Mouse (Mus musculus) CH12.LX (cell line): Measurements from ENCODE around the gene Esr1. TPM values are rescaled to one million over a fixed set of nuclear protein-coding genes. Genes with fewer than 3 reads are reported as not detected.
A peak's percentile ranks its signal among the peaks of the same experiment; 100 is the strongest.

ENCODE experiments used
- DNase-seq: peaks from one replicate; pipeline ENCODE4 v3.0.0-alpha.2; 2013; ENCODE audit errors: extremely low read depth
- H3K27ac ChIP-seq: 2 replicates; pipeline ENCODE4 v1.5.1; 2012; ENCODE audit warnings: low read depth, mild to moderate bottlenecking, control low read depth, moderate library complexity; ENCODE audit not compliant: insufficient read depth
- H3K27me3 ChIP-seq: replicated peaks from 2 replicates; pipeline ENCODE3; 2012; ENCODE audit warnings: inconsistent platforms
- H3K36me3 ChIP-seq, 2 experiments: replicated peaks in 1 of 2; 2 replicates each; pipeline versions ENCODE3 to v1.6.1; 2012; ENCODE audit warnings: inconsistent platforms in 1 of 2, low read length in 1 of 2, mild to moderate bottlenecking in 1 of 2, mixed read lengths in 1 of 2, moderate library complexity in 1 of 2; ENCODE audit not compliant: control insufficient read depth in 1 of 2, insufficient read depth in 1 of 2
- H3K4me1 ChIP-seq, 2 experiments: 2 replicates each; pipeline ENCODE4 v1.6.1; 2012; ENCODE audit warnings: inconsistent platforms in 1 of 2, moderate library complexity in 1 of 2; ENCODE audit not compliant: insufficient read depth in 2 of 2, control insufficient read depth in 1 of 2
- H3K4me2 ChIP-seq: 2 replicates; pipeline ENCODE4 v1.6.1; 2012; ENCODE audit warnings: low read depth, mild to moderate bottlenecking, control low read depth; ENCODE audit not compliant: poor library complexity, insufficient read depth, severe bottlenecking
- H3K4me3 ChIP-seq, 3 experiments: fragments of 150-350 bp in 1 of 3; sonication (generic) in 1 of 3; replicated peaks in 1 of 3; 2 replicates each; pipeline versions ENCODE3 to v1.5.1; 2011 to 2012; ENCODE audit warnings: low read depth in 2 of 3, low read length in 2 of 3, mild to moderate bottlenecking in 2 of 3, moderate library complexity in 2 of 3, control low read depth in 1 of 3, improper control_type of control experiment in 1 of 3, inconsistent platforms in 1 of 3, mixed read lengths in 1 of 3; ENCODE audit not compliant: poor library complexity in 1 of 3
- H3K79me2 ChIP-seq: replicated peaks from 2 replicates; pipeline ENCODE4 v1.6.1; 2012; ENCODE audit warnings: mild to moderate bottlenecking, moderate library complexity; ENCODE audit not compliant: control insufficient read depth, poor library complexity, insufficient read depth, severe bottlenecking; ENCODE audit errors: extremely low read depth
- H3K9ac ChIP-seq: 2 replicates; pipeline ENCODE4 v1.6.1; 2012; ENCODE audit warnings: low read depth, mild to moderate bottlenecking, control low read depth, moderate library complexity; ENCODE audit not compliant: insufficient read depth
- H3K9me3 ChIP-seq: replicated peaks from 2 replicates; pipeline ENCODE3; 2012; ENCODE audit warnings: low read length, inconsistent platforms, mixed read lengths
- CHD2 ChIP-seq: IDR thresholded peaks from 2 replicates; pipeline ENCODE4 v1.6.1; 2011; ENCODE audit warnings: low read length, improper control_type of control experiment
- EP300 ChIP-seq: IDR thresholded peaks from 2 replicates; pipeline ENCODE4 v1.6.1; 2011; ENCODE audit warnings: low read length, improper control_type of control experiment
- GABPA ChIP-seq: IDR thresholded peaks from 2 replicates; pipeline ENCODE4 v1.6.1; 2012; ENCODE audit warnings: low read depth, low read length, improper control_type of control experiment, inconsistent platforms; ENCODE audit not compliant: insufficient replicate concordance
- IRF4 ChIP-seq: IDR thresholded peaks from 2 replicates; pipeline ENCODE4 v1.6.1; 2014; ENCODE audit warnings: low read depth, mild to moderate bottlenecking, inconsistent platforms, low read length, improper control_type of control experiment
- JUN ChIP-seq: IDR thresholded peaks from 2 replicates; pipeline ENCODE4 v1.6.1; 2011; ENCODE audit warnings: low read depth, mild to moderate bottlenecking, low read length, improper control_type of control experiment, moderate library complexity; ENCODE audit not compliant: insufficient read depth
- JUND ChIP-seq: conservative IDR thresholded peaks from 2 replicates; pipeline ENCODE4 v1.6.1; 2011; ENCODE audit warnings: low read depth, low read length, improper control_type of control experiment
- KAT2A ChIP-seq: IDR thresholded peaks from 2 replicates; pipeline ENCODE4 v1.6.1; 2012; ENCODE audit warnings: low read length, improper control_type of control experiment, inconsistent platforms; ENCODE audit not compliant: insufficient replicate concordance
- MAX ChIP-seq: IDR thresholded peaks from 2 replicates; pipeline ENCODE4 v1.6.1; 2011; ENCODE audit warnings: low read length, improper control_type of control experiment
- MEF2A ChIP-seq: IDR thresholded peaks from 2 replicates; pipeline ENCODE4 v1.6.1; 2014; ENCODE audit warnings: low read depth, mild to moderate bottlenecking, inconsistent platforms, low read length, improper control_type of control experiment, borderline replicate concordance
- NRF1 ChIP-seq: IDR thresholded peaks from 2 replicates; pipeline ENCODE4 v1.6.1; 2014; ENCODE audit warnings: low read depth, mild to moderate bottlenecking, inconsistent platforms, low read length, improper control_type of control experiment, moderate library complexity
- PAX5 ChIP-seq: IDR thresholded peaks from 2 replicates; pipeline ENCODE4 v1.6.1; 2012; ENCODE audit warnings: low read length, inconsistent platforms, mixed read lengths
- POLR2A ChIP-seq: IDR thresholded peaks from 2 replicates; pipeline ENCODE4 v1.6.1; 2011; ENCODE audit warnings: low read depth, mild to moderate bottlenecking, improper control_type of control experiment, low read length
- POLR2AphosphoS2 ChIP-seq: IDR thresholded peaks from 2 replicates; pipeline ENCODE4 v1.6.1; 2011; ENCODE audit warnings: low read depth, low read length, improper control_type of control experiment
- RAD21 ChIP-seq: IDR thresholded peaks from 2 replicates; pipeline ENCODE4 v1.6.1; 2011; ENCODE audit warnings: low read depth, mild to moderate bottlenecking, low read length, improper control_type of control experiment, moderate library complexity
- TBP ChIP-seq: conservative IDR thresholded peaks from 2 replicates; pipeline ENCODE4 v1.6.1; 2011; ENCODE audit warnings: low read depth, low read length, improper control_type of control experiment
- TCF12 ChIP-seq: IDR thresholded peaks from 2 replicates; pipeline ENCODE4 v1.6.1; 2014; ENCODE audit warnings: low read depth, mild to moderate bottlenecking, inconsistent platforms, low read length, improper control_type of control experiment
- UBTF ChIP-seq: IDR thresholded peaks from 2 replicates; pipeline ENCODE4 v1.6.1; 2012; ENCODE audit warnings: low read depth, mild to moderate bottlenecking, inconsistent platforms, low read length, improper control_type of control experiment, moderate library complexity
- USF2 ChIP-seq: conservative IDR thresholded peaks from 2 replicates; pipeline ENCODE4 v1.6.1; 2011; ENCODE audit warnings: low read depth, low read length, improper control_type of control experiment
- ZMIZ1 ChIP-seq: IDR thresholded peaks from 2 replicates; pipeline ENCODE4 v1.6.1; 2012; ENCODE audit warnings: low read depth, mild to moderate bottlenecking, inconsistent platforms, low read length, improper control_type of control experiment
- ZNF384 ChIP-seq: IDR thresholded peaks from 2 replicates; pipeline ENCODE4 v1.6.1; 2012; ENCODE audit warnings: low read depth, low read length, improper control_type of control experiment, inconsistent platforms
- dilution Hi-C: fragments of 300-500 bp; cut with MboI; formaldehyde crosslinking; loops from 2 replicates; pipeline ENCODE4 v1.14.3; 2020; ENCODE audit warnings: low sequenced_read_pairs; ENCODE audit not compliant: extremely low pct_unique_long_range_greater_than_20kb, extremely low pct_ligation_motif_present
- in situ Hi-C: fragments of 300-500 bp; cut with MboI; formaldehyde crosslinking; loops from 3 replicates; pipeline ENCODE4 v1.14.3; 2019; ENCODE audit warnings: low sequenced_read_pairs, low pct_ligation_motif_present, low pct_unique_long_range_greater_than_20kb, mixed read lengths
- polyA plus RNA-seq: library from polyadenylated mRNA; unstranded; fragments of >175 nt; gene quantifications from 2 replicates; pipeline ENCODE4 v1.2.1, GENCODE M21; 2012; ENCODE audit warnings: low read depth; ENCODE audit not compliant: insufficient read length
- total RNA-seq, 2 experiments: library from RNA; depleted of rRNA; stranded (reverse); fragments of 300-350 nt in 1 of 2; fragments of >200 nt in 1 of 2; gene quantifications; 2 replicates each; pipeline ENCODE4 v1.2.3; 2012 to 2014

Gene Esr1
- total and polyA plus RNA-seq, 3 experiments: 0.63 to 1.0 (median 0.64) TPM

DNA sequence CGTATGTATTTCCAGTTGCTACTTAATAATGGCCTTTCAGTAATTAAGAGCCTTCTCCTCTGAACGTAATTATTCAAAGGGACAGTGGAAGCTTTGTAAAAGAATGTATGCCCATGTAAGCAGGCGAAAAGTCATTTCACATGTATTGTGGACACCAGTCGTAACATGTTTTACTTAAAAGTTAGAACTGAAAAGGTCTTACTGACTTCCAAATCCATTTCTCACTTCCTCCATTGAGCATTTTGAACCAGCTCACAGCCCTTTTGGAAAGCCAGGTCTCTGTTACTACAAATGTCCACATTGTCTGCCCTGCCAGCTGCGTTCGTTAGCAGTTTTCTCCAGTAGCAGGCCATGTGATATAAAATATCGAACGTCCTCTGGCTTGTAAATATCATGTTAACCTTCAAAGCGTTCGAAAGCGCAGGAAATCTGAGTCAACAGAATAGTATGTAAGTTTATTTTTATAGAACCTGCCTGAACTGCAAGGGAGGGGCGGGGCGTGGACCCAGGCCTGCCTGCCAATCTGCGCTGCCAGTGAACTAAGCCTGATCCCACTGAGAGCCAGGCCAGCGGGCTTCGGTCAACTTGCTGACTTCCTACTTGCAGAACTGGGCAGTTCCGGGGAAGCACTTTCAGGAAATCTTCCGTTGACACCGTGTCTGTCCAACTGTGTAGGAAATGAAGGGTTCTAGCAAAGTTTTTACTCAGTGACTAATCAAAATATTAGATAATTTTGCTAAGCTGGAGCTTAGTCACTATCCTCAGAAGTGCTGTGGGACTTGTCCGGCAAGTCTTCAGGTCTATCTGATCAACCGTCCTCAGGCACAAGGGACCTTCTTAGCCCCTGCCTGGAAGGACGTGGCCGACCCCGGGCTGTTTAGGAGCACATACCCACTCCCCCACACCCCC, 9.5 kb downstream of the Esr1 start:
- no peak for DNase-seq
- in situ Hi-C loops: loop anchor here (25.0 kb wide), 1 partner anchor 541 kb away; no protein-coding TSS in a partner anchor
- Histone ChIP-seq H3K27me3 (no peaks in the 10 kb centered on the region), H3K4me1 (peaks cover 0 to 11% of the 10 kb centered on the region in 2 experiments; a peak in 2 of 4 replicates), H3K4me2 (no peak overlapping the region)
- TF ChIP-seq IRF4: peak; percentile 63; the same call in 1 of the 2 replicates
- TF ChIP-seq EP300: peak; percentile 55
- no peak for TF ChIP-seq RAD21
- TF ChIP-seq, all 38 proteins: peak for 2
- Histone ChIP-seq H3K9me3 (no peaks in the 10 kb centered on the region), H3K27ac (no peak overlapping the region), H3K79me2 (no peaks in the 10 kb centered on the region), H3K9ac (no peak overlapping the region), H3K4me3 (no peak overlapping the region), H3K36me3 (no peaks in the 10 kb centered on the region)
- dilution Hi-C loops: no loop called here

DNA sequence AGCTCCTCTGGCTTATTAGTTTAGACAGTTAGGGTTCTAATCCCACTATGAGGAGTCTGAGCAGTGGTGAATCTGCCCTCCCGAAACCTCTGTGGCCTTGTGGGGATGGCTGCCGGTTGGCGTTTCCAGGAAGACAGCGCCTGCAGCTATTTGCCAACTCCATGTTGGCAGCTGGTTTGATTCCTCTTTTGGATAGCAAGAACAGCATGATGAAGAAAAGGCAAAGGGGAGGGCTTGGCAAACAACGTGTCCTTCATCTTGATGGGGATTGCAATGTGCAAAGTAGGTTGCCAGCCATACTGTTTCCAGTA, 10.1 kb downstream of the Esr1 start:
- Histone ChIP-seq H3K27me3 (no peaks in the 10 kb centered on the region), H3K4me2 (no peak overlapping the region), H3K79me2 (no peaks in the 10 kb centered on the region), H3K4me3 (no peak overlapping the region), H3K27ac (no peak overlapping the region), H3K4me1 (peaks cover 0 to 11% of the 10 kb centered on the region in 2 experiments; a peak in 2 of 4 replicates), H3K9me3 (no peaks in the 10 kb centered on the region), H3K9ac (no peak overlapping the region), H3K36me3 (no peaks in the 10 kb centered on the region)
- TF ChIP-seq RAD21 (no peak), UBTF (no peak), MEF2A (no peak), MAX (no peak), USF2 (no peak), IRF4 (no peak), GABPA (no peak)
- dilution Hi-C loops (no loop called here), in situ Hi-C loops (loop anchor here (25.0 kb wide), 1 partner anchor 541 kb away; no protein-coding TSS in a partner anchor)
- DNase-seq: no peak

DNA sequence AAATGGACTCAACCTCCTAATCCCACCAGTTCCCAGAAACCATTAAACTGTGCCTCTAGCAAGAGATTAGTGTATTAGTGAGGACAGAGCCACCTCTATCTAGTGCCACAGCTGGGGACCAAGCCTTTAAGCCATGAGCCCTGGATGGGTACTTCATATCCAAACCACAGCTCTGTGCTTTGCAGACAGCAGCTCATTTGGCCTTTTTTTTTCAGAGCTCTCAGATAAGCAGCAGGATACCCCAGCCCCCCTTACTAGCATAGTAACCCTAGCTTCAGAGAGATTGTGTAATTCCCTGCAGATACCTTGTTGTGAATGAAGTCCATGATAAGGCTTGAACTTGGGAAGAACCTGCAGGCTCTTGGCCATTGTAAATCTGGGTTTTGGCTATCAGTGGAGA, 11.9 kb downstream of the Esr1 start:
- dilution Hi-C loops: no loop called here
- DNase-seq: no peak

More for the DNA sequence above, 11.9 kb downstream of the Esr1 start:
- Histone ChIP-seq H3K4me2 (no peak overlapping the region), H3K79me2 (no peaks in the 10 kb centered on the region), H3K27me3 (no peaks in the 10 kb centered on the region), H3K36me3 (no peaks in the 10 kb centered on the region), H3K9ac (no peak overlapping the region), H3K27ac (no peak overlapping the region), H3K9me3 (no peaks in the 10 kb centered on the region), H3K4me1 (peaks cover 0 to 11% of the 10 kb centered on the region in 2 experiments; a peak in 2 of 4 replicates), H3K4me3 (no peak overlapping the region)
- in situ Hi-C loops: loop anchor here (25.0 kb wide), 1 partner anchor 539 kb away; no protein-coding TSS in a partner anchor
- TF ChIP-seq POLR2A (no peak), JUN (no peak), KAT2A (no peak), PAX5 (no peak), USF2 (no peak), NRF1 (no peak), ZNF384 (no peak), TBP (no peak), JUND (no peak), ZMIZ1 (no peak), CHD2 (no peak), RAD21 (no peak), UBTF (no peak), TCF12 (no peak), GABPA (no peak), MAX (no peak), EP300 (no peak), POLR2AphosphoS2 (no peak)
